Comparison of ENCODE assay signal across 1 mouse cellular context in genomic region chr3:89227307-89228179, GRCm38 (mm10).
TF ChIP-seq lines count a peak whose summit lies in the region.

No protein-coding gene starts in this region.

TF ChIP-seq in MEL, 35 proteins besides CTCF, POLR2A, EP300 and RAD21 (continued from another document):
- TF ChIP-seq TCF12 (IDR thresholded peaks at IDR 0.05; ENCODE audit: low read depth, low read length) = no peak
- 0 out of 2 replicates have a peak, but pooled peaks have one; percentile 5 for TF ChIP-seq MYB (IDR thresholded peaks at IDR 0.05; ENCODE audit: low read depth, low read length)
